Mouse (Mus musculus) lung, embryonic 14.5 days (tissue): ENCODE measurements around the gene Hist1h3h. TPM values are rescaled to one million over a fixed set of nuclear protein-coding genes. Genes with fewer than 3 reads are reported as not detected.
"Not testable (repeated sequence)": the region's sequence is repeated elsewhere in the genome, so short reads cannot be mapped to it uniquely, and the experiment has no call there.

Experiments
- ATAC-seq: fragments of 200-750 bp; cut with Nextera tagmentation; 2 replicates; pipeline ENCODE4 v1.8.0; 2017; ENCODE audit warnings: mild to moderate bottlenecking, moderate TSS enrichment, moderate library complexity; ENCODE audit not compliant: insufficient read depth
- DNase-seq: peaks from one replicate; pipeline ENCODE4 v3.0.0-alpha.2; 2015
- H3K27ac ChIP-seq: fragments of 300-500 bp; sonication (generic); 2 replicates; pipeline ENCODE4 v1.5.1; 2014; ENCODE audit warnings: low read depth, mild to moderate bottlenecking, moderate library complexity
- H3K27me3 ChIP-seq: fragments of 300-500 bp; sonication (generic); 2 replicates; pipeline ENCODE4 v1.6.1; 2014; ENCODE audit warnings: low read length, control low read depth; ENCODE audit not compliant: insufficient read depth
- H3K36me3 ChIP-seq: fragments of 300-500 bp; sonication (generic); 2 replicates; pipeline ENCODE4 v1.6.1; 2014; ENCODE audit warnings: control low read depth; ENCODE audit not compliant: insufficient read depth
- H3K4me1 ChIP-seq: fragments of 300-500 bp; sonication (generic); 2 replicates; pipeline ENCODE4 v1.6.1; 2014; ENCODE audit warnings: antibody characterized with exemption, control low read depth; ENCODE audit not compliant: insufficient read depth
- H3K4me2 ChIP-seq: fragments of 300-500 bp; sonication (generic); 2 replicates; pipeline ENCODE4 v1.6.1; 2014; ENCODE audit warnings: mild to moderate bottlenecking
- H3K4me3 ChIP-seq: fragments of 300-500 bp; sonication (generic); 2 replicates; pipeline ENCODE4 v1.5.1; 2014; ENCODE audit warnings: low read depth, low read length
- H3K9ac ChIP-seq: fragments of 300-500 bp; sonication (generic); 2 replicates; pipeline ENCODE4 v1.6.1; 2014
- H3K9me3 ChIP-seq: fragments of 300-500 bp; sonication (generic); 2 replicates; pipeline ENCODE4 v1.6.1; 2016; ENCODE audit warnings: low read depth, low read length, control low read depth
- CTCF ChIP-seq: IDR thresholded peaks from 2 replicates; pipeline ENCODE4 v1.5.1; 2016; ENCODE audit warnings: antibody characterized with exemption, low read depth
- WGBS: fragments of 180-500 bp; shearing (Covaris S2); extraction: QIAGEN DNeasy Blood & Tissue Kit; methylation state at CpG from one replicate; pipeline ENCODE4 v1.1.7; 2014; 5-methylcytosine and 5-hydroxymethylcytosine counted together
- polyA plus RNA-seq: library from polyadenylated mRNA; unstranded; fragments of >200 nt; fragmentation: Nextera tagmentation; extraction: Ambion mirVana; gene quantifications from 2 replicates; pipeline ENCODE4 v1.2.1, GENCODE M21; 2014

The Hist1h3h gene
- polyA plus RNA-seq, 1 experiment from 2014 or later, result 23.8 TPM

GRCm38 (mm10) chr13:21722373-21722925 is 5.0 kb downstream of the Hist1h3h start:
- peak overlapping the region; percentile 55 for H3K9ac ChIP-seq
- peaks cover 8% of the 10 kb centered on the region for H3K4me1 ChIP-seq
- no peaks in the 10 kb centered on the region for H3K36me3 ChIP-seq
- H3K27me3 ChIP-seq, result no peaks in the 10 kb centered on the region
- H3K4me3 ChIP-seq, result peak overlapping the region; percentile 29
- H3K4me2 ChIP-seq, result peak overlapping the region; percentile 69
- no peaks in the 10 kb centered on the region for H3K9me3 ChIP-seq
- 2% methylated on average over 11 of the region's 11 CpGs for WGBS
- no peak for TF ChIP-seq CTCF
- peak overlapping the region; percentile 92 for H3K27ac ChIP-seq
- DNase-seq (peak; percentile 80), ATAC-seq (peak; percentile 32)

- WGBS, result 28% methylated on average over 5 of the region's 5 CpGs
- peak overlapping the region; percentile 29; the same call in 1 of the 2 replicates for H3K4me3 ChIP-seq
- H3K27ac ChIP-seq, result peak overlapping the region; percentile 92
- H3K4me2 ChIP-seq, result peak overlapping the region; percentile 69
- H3K36me3 ChIP-seq, result no peaks in the 10 kb centered on the region
- ATAC-seq (no peak), DNase-seq (peak; percentile 31)
- H3K4me1 ChIP-seq, result peaks cover 8% of the 10 kb centered on the region
- H3K9ac ChIP-seq, result peak overlapping the region; percentile 55; the same call in 1 of the 2 replicates
- no peaks in the 10 kb centered on the region for H3K9me3 ChIP-seq
- no peak for TF ChIP-seq CTCF
- H3K27me3 ChIP-seq, result no peaks in the 10 kb centered on the region
Observed at GRCm38 (mm10) chr13:21722993-21723836, 5.8 kb downstream of the Hist1h3h start.

- Histone ChIP-seq H3K4me2 (no peak overlapping the region), H3K9me3 (no peaks in the 10 kb centered on the region), H3K36me3 (no peaks in the 10 kb centered on the region), H3K4me1 (no peaks in the 10 kb centered on the region), H3K9ac (no peak overlapping the region), H3K4me3 (no peak overlapping the region), H3K27me3 (no peaks in the 10 kb centered on the region), H3K27ac (no peak overlapping the region)
- DNase-seq (no peak), ATAC-seq (no peak)
- WGBS, result 40% methylated on average over 11 of the region's 11 CpGs
- TF ChIP-seq CTCF, result no peak
Observed at GRCm38 (mm10) chr13:21727948-21728572, 10.6 kb downstream of the Hist1h3h start.

DNA sequence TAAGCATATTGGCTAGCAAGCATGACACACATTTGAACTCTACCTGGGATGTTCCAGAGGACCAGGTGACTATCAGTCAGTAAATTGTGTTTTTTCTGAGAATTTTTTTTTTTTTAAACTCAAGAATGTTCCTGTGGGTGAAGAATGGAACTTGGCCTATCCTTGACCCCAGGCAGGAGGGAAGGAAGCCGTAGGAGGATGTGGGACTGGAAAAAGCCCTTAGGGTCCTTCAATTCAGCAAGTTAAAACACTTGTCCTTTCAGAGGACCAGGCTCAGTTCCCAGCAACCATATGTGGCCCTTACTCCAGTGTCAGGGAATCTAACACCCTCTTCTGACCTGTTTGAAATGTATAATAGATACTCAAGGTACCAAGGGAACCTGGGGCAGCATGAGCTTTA is 12.1 kb downstream of the Hist1h3h start:
- no peaks in the 10 kb centered on the region for H3K27me3 ChIP-seq
- no peak overlapping the region for H3K4me3 ChIP-seq
- no peak overlapping the region for H3K9ac ChIP-seq
- H3K4me2 ChIP-seq, result no peak overlapping the region
- no peak for TF ChIP-seq CTCF
- 41% methylated on average over 1 of the region's 1 CpGs for WGBS
- H3K36me3 ChIP-seq, result no peaks in the 10 kb centered on the region
- no peaks in the 10 kb centered on the region for H3K9me3 ChIP-seq
- no peaks in the 10 kb centered on the region for H3K4me1 ChIP-seq
- DNase-seq (no peak), ATAC-seq (no peak)
- H3K27ac ChIP-seq, result no peak overlapping the region

DNA sequence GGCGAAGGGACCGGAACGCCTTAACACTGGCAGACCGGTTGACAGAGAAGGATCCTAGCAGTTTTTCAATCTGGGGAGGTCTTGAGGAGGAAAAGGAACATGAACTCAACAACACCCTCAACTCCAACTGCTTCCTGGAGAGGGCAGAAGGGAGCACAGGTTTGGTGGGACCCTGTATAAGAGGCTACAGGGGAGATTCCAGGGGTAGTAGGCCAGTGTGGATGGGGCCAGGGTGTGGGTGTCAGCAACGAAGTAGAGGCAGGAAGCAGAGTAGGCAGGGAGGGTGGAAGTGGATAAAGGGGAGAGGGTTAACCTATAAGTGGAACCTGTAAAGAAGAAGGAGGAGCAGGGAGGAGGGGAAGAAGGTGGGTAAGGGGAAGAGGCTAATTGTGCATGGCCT is 16.0 kb downstream of the Hist1h3h start:
- H3K27ac ChIP-seq, result peak overlapping the region; percentile 99
- no peak overlapping the region for H3K4me3 ChIP-seq
- TF ChIP-seq CTCF, result no peak; the same call in 1 of the 2 replicates
- DNase-seq (peak; percentile 42), ATAC-seq (no peak; the same call in 1 of the 2 replicates)
- no peaks in the 10 kb centered on the region for H3K27me3 ChIP-seq
- H3K9me3 ChIP-seq, result no peaks in the 10 kb centered on the region
- no peak overlapping the region for H3K9ac ChIP-seq
- H3K4me1 ChIP-seq, result no peaks in the 10 kb centered on the region
- no peak overlapping the region for H3K4me2 ChIP-seq
- 71% methylated on average over 5 of the region's 5 CpGs for WGBS
- no peaks in the 10 kb centered on the region for H3K36me3 ChIP-seq

DNA sequence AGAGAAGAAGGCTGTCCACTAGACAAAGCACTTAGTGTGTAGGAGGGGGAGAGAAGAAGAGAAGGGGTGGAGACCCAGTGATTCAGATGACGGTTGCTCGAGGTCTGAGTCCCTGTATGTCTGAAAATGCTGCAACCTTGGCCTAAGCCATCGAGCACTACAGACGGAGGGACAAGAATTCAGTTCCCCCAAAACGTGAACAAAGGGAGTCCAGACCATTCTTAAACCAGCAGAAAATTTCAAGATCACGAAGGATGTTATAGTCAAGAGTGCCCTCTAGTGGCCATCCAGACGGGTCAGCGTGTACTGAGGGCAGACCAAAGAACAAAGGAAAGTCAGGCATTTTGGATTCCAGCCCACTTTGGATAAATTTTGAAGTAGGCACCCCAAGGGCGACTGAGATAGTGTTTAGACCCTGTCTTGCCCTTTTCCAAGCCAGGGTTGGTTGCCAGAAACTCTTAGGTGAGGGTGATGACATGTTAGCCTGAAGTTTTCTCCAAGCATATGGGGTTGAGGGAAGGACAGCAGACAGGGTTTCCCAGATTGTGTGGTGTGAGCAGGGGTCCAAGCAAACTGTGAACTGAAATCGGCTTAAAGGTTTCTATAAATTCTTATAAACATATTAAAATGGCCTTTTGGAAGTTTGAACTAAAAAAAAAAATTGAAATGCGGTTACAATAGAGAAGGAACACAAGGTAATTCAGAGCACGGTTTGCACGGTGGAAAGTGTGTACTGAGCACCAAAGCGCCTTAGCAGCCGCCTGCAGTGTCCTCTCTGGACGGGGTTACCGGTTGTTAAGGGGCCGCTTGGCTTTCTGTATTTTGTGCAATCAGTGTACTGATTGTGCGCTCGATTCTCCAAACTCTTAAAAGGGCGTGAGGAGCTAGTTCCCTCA is 16.8 kb downstream of the Hist1h3h start:
- no peaks in the 10 kb centered on the region for H3K36me3 ChIP-seq
- H3K4me1 ChIP-seq, result no peaks in the 10 kb centered on the region
- peak overlapping the region; percentile 52 for H3K4me3 ChIP-seq
- H3K27ac ChIP-seq, result peak overlapping the region; percentile 99
- H3K27me3 ChIP-seq, result no peaks in the 10 kb centered on the region
- peak; percentile 89 for TF ChIP-seq CTCF
- ATAC-seq (peak; percentile 82), DNase-seq (peak; percentile 98)
- peak overlapping the region; percentile 74 for H3K4me2 ChIP-seq
- WGBS, result under 1% methylated on average over 21 of the region's 21 CpGs
- H3K9me3 ChIP-seq, result no peaks in the 10 kb centered on the region
- H3K9ac ChIP-seq, result peak overlapping the region; percentile 77

- DNase-seq, result peak; percentile 97
- H3K4me1 ChIP-seq, H3K9me3 ChIP-seq, H3K36me3 ChIP-seq, H3K27me3 ChIP-seq: not testable (repeated sequence)
- WGBS, result under 1% methylated on average over 43 of the region's 56 CpGs
- peak; percentile 93 for ATAC-seq
- Histone ChIP-seq H3K4me3 (peak within 1 kb of the TSS; percentile 52), H3K4me2 (peak within 1 kb of the TSS; percentile 74), H3K9ac (peak within 1 kb of the TSS; percentile 77), H3K27ac (peak within 1 kb of the TSS; percentile 99)
Observed at GRCm38 (mm10) chr13:21734906-21735767, 17.7 kb downstream of the Hist1h3h start, which contains the start of gene Hist1h4j. Gene Hist1h4j, plus strand, starts transcription at chr13:21735064.
